Mouse (Mus musculus) embryonic facial prominence, embryonic 15.5 days (tissue): Measurements from ENCODE around the gene Gtf2ird1. TPM values are rescaled to one million over a fixed set of nuclear protein-coding genes. Genes with fewer than 3 reads are reported as not detected.

Source experiments
- ATAC-seq: fragments of 200-750 bp; cut with Nextera tagmentation; 2 replicates; pipeline ENCODE4 v1.8.0; 2017; ENCODE audit warnings: low read depth, moderate TSS enrichment; ENCODE audit not compliant: insufficient number of reproducible peaks, low FRiP score, low TSS enrichment
- H3K27ac ChIP-seq: fragments of 300-500 bp; sonication (generic); replicated peaks from 2 replicates; pipeline ENCODE4 v1.5.1; 2015; ENCODE audit warnings: mild to moderate bottlenecking, inconsistent platforms
- H3K27me3 ChIP-seq: fragments of 300-500 bp; sonication (generic); 2 replicates; pipeline ENCODE4 v1.6.1; 2015; ENCODE audit warnings: inconsistent platforms
- H3K36me3 ChIP-seq: fragments of 300-500 bp; sonication (generic); 2 replicates; pipeline ENCODE4 v1.6.1; 2015; ENCODE audit warnings: mild to moderate bottlenecking, inconsistent platforms
- H3K4me1 ChIP-seq: fragments of 300-500 bp; sonication (generic); 2 replicates; pipeline ENCODE4 v1.6.1; 2015; ENCODE audit warnings: inconsistent platforms
- H3K4me2 ChIP-seq: fragments of 300-500 bp; sonication (generic); replicated peaks from 2 replicates; pipeline ENCODE4 v1.6.1; 2015; ENCODE audit warnings: mild to moderate bottlenecking, inconsistent platforms
- H3K4me3 ChIP-seq: fragments of 300-500 bp; sonication (generic); replicated peaks from 2 replicates; pipeline ENCODE4 v1.5.1; 2015; ENCODE audit warnings: mild to moderate bottlenecking, inconsistent platforms
- H3K9ac ChIP-seq: fragments of 300-500 bp; sonication (generic); 2 replicates; pipeline ENCODE4 v1.6.1; 2015; ENCODE audit warnings: inconsistent platforms
- H3K9me3 ChIP-seq: fragments of 300-500 bp; sonication (generic); replicated peaks from 2 replicates; pipeline ENCODE4 v1.6.1; 2016; ENCODE audit warnings: inconsistent platforms
- WGBS: fragments of 180-500 bp; shearing (Covaris S2); methylation state at CpG from one replicate; pipeline ENCODE4 v1.1.7; 2015; 5-methylcytosine and 5-hydroxymethylcytosine counted together
- polyA plus RNA-seq: library from polyadenylated mRNA; unstranded; fragments of >200 nt; fragmentation: Nextera tagmentation; extraction: Ambion mirVana; gene quantifications from 2 replicates; pipeline ENCODE4 v1.2.1, GENCODE M21; 2015

Gene Gtf2ird1
- polyA plus RNA-seq, result 114 and 123 TPM in 2 replicates

DNA sequence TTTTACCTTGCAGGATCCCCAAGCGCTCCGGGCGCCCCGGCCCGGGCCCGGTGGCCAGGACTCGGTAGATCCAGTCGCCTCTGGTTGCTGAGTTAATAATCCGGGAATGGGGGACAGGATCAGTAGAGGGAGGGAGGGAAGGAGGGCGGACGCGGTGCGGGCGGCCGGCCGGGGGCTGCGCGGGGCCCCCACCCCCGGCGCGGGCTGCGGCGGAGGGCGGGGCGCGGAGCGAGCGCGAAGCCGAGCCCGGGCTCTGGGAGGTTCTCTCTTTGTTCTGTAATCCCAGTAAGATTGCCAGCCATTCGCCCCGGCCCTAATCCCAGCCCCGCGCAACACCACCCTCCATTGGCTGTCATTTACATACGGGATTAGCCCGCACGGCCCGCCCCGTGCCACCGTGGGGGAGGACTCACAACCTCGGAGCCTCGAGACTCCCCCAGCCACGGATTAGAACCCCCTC, at the start of gene Gtf2ird1:
Gtf2ird1 (minus strand) TSS at position 214 of the 460 bp plus-strand sequence.
- ATAC-seq, result peak; percentile 83
- Histone ChIP-seq H3K4me1 (peaks cover 29% of the 10 kb centered on the region), H3K36me3 (peaks cover 6% of the 10 kb centered on the region; the same call in 1 of the 2 replicates), H3K27ac (peak within 1 kb of the TSS; percentile 92), H3K4me3 (peak within 1 kb of the TSS; percentile 83), H3K9me3 (no peaks in the 10 kb centered on the region), H3K9ac (peak within 1 kb of the TSS; percentile 82), H3K4me2 (peak within 1 kb of the TSS; percentile 83), H3K27me3 (no peaks in the 10 kb centered on the region)
- 1% methylated on average over 43 of the region's 44 CpGs for WGBS

DNA sequence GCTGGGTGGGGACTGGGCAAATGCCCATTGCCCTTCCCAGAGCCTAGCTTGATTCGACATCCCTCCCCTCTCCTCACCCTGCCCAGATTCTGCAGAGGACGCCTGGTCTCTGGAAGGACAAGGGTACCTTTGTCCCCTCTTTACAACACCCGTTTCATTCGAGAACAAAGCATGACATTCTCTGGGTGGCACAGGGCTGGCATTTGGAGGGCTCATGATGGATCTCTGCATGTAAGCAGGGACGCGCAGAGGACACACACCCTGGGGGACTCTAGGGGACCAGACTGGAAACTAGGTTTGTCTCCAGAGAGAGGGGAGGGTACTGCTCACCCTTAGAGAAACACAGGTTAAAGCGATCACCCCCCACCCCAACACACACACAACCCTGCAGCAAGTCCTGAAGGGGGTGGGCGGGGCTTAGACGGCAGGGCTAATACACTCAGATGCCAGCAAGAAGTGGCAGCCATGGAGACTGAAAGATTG, 49.3 kb upstream of the Gtf2ird1 start:
- H3K4me2 ChIP-seq, result no peak overlapping the region
- no peaks in the 10 kb centered on the region; the same call in 1 of the 2 replicates for H3K4me1 ChIP-seq
- H3K27ac ChIP-seq, result no peak overlapping the region
- H3K9ac ChIP-seq, result no peak overlapping the region
- H3K27me3 ChIP-seq, result no peaks in the 10 kb centered on the region
- 0 out of 2 replicates have a peak, but pooled peaks have one; percentile 14 for ATAC-seq
- 69% methylated on average over 9 of the region's 9 CpGs for WGBS
- peaks cover 64% of the 10 kb centered on the region for H3K36me3 ChIP-seq
- H3K4me3 ChIP-seq, result no peak overlapping the region
- no peaks in the 10 kb centered on the region for H3K9me3 ChIP-seq

DNA sequence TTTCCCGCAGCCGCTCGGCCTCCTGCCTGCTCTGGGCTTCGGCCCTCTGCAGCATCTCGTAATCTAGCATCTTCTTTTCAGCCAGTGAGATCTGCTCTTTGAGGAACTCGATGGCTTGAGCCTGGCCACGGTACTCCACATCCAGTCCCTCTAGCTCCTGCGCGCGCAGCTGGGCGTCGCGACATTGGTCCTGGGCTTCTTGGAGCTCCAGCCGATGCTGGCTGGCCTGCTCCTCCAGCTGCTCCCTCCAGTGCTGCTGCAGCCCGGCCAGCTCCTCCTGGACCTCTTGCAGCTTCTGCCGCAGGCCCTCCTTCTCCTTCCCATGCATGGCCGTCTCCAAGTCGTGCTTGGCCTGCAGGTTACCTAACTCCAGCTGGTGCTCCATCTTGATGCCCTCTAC, 46.1 kb upstream of the Gtf2ird1 start:
- H3K9ac ChIP-seq, result no peak overlapping the region
- H3K36me3 ChIP-seq, result peaks cover 69% of the 10 kb centered on the region
- ATAC-seq, result no peak
- no peaks in the 10 kb centered on the region for H3K9me3 ChIP-seq
- H3K27ac ChIP-seq, result no peak overlapping the region
- no peak overlapping the region for H3K4me3 ChIP-seq
- no peak overlapping the region for H3K4me2 ChIP-seq
- no peaks in the 10 kb centered on the region for H3K27me3 ChIP-seq
- 95% methylated on average over 18 of the region's 18 CpGs for WGBS
- no peaks in the 10 kb centered on the region; the same call in 1 of the 2 replicates for H3K4me1 ChIP-seq

DNA sequence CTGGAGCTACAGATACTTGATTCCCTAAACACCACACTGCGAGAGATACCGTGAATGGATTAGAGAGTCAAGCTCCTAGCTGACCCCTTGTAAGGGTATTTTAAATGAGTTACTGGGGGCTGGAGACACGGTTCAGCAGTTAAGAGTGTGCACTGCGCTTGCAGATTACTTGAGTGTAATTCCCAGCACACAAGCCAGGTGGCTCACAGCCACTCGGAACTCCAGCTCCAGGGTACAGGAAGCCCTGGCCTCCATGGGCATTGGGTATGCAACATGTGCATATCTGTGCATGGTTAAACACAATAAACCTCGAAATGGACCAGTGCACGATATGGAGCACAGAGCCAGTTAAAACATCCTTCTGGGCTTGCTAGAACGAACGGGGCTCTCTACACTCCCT, 44.9 kb upstream of the Gtf2ird1 start:
- Histone ChIP-seq H3K27ac (no peak overlapping the region), H3K4me1 (no peaks in the 10 kb centered on the region), H3K4me3 (no peak overlapping the region), H3K9me3 (no peaks in the 10 kb centered on the region), H3K4me2 (no peak overlapping the region), H3K27me3 (no peaks in the 10 kb centered on the region), H3K36me3 (peaks cover 73% of the 10 kb centered on the region), H3K9ac (no peak overlapping the region)
- ATAC-seq, result no peak
- WGBS, result 83% methylated on average over 9 of the region's 9 CpGs

DNA sequence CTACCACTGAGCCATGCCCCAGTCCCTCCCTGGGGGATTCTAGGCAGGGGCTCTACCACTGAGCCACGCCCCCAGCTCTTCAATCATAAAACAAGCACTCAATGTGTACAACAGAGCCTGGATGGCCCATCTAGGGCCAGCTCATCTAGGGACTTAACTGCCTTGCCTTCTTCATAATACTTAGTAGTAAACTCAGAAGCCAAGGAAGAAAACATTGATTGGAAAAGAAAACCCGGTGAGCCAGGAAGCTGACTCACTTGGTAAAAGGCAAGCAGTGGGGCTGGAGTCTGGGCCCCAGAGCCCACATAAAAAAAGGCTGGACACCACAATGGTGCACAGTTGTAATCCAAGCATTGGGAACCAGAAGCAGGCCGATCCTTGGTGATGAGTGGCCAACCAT, 44.2 kb upstream of the Gtf2ird1 start:
- H3K27ac ChIP-seq, result no peak overlapping the region
- no peaks in the 10 kb centered on the region for H3K9me3 ChIP-seq
- no peaks in the 10 kb centered on the region for H3K27me3 ChIP-seq
- no peak overlapping the region for H3K4me3 ChIP-seq
- H3K4me1 ChIP-seq, result no peaks in the 10 kb centered on the region
- H3K4me2 ChIP-seq, result no peak overlapping the region
- 91% methylated on average over 3 of the region's 3 CpGs for WGBS
- H3K36me3 ChIP-seq, result peaks cover 81% of the 10 kb centered on the region
- no peak overlapping the region for H3K9ac ChIP-seq
- ATAC-seq, result no peak

DNA sequence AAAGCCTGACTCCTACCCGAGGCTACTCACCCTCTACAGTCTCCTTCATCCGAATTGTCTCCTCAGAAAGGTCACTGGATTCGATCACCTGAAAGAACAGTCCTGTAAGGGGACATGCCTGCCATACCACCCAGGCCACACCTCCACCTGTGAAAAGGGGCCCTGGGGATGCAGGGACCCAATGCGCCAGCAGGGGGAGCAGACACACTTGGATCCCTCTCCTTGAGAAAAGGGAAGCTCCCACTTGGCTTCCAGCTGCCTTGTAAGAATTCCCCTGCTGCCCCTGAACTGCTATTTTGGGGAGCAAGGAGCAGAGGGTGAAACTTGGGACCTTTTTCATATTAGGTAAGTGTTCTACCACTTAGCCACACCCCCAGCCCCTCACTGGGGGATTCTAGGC, 43.5 kb upstream of the Gtf2ird1 start:
- Histone ChIP-seq H3K27me3 (no peaks in the 10 kb centered on the region), H3K27ac (no peak overlapping the region), H3K9me3 (no peaks in the 10 kb centered on the region), H3K4me2 (no peak overlapping the region), H3K4me3 (no peak overlapping the region), H3K36me3 (peaks cover 86% of the 10 kb centered on the region), H3K9ac (no peak overlapping the region), H3K4me1 (no peaks in the 10 kb centered on the region)
- ATAC-seq, result no peak
- WGBS, result 70% methylated on average over 4 of the region's 4 CpGs

DNA sequence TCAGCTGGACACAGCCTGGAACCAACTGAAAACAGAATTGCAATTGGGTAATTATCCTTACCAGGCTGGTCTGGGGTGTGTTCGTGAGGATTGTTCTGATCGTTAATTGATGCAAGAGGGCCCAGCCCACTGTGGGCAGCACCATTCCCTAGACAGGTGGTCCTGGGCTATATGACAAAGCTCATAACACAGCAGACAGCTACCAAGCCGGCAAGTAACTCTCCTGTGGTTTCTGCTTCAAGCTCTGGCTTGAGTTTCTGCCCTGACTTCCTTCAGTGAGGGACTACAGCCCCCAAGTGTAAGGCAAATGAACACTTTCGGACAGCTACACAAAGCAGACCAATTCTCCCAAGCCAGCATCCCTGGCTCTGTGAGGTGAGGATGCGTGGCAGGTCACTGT, 40.5 kb upstream of the Gtf2ird1 start:
- no peak overlapping the region for H3K4me2 ChIP-seq
- 94% methylated on average over 5 of the region's 5 CpGs for WGBS
- H3K36me3 ChIP-seq, result peaks cover 85% of the 10 kb centered on the region
- no peak for ATAC-seq
- no peak overlapping the region for H3K27ac ChIP-seq
- no peaks in the 10 kb centered on the region for H3K27me3 ChIP-seq
- no peak overlapping the region for H3K4me3 ChIP-seq
- H3K9me3 ChIP-seq, result no peaks in the 10 kb centered on the region
- no peak overlapping the region for H3K9ac ChIP-seq
- H3K4me1 ChIP-seq, result peaks cover 3% of the 10 kb centered on the region; the same call in 1 of the 2 replicates

DNA sequence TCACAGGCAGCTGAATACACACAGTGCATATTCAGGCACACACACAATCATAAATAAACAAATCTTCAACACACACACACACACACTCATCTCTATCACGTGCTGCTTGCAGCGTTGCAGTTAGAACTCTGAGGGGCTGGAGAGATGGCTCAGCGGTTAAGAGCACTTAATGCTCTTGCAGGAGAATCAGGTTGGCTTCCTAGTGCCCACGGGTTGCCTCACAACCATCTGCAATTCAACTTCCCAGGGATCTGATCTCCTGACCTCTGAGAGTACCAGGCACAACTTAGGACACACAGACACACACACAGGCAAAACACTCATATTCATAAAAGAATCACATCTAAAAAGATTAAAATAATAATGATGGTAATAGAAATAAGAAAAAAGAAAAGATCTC, 39.3 kb upstream of the Gtf2ird1 start:
- WGBS, result 81% methylated on average over 4 of the region's 4 CpGs
- H3K9me3 ChIP-seq, result no peaks in the 10 kb centered on the region
- H3K27me3 ChIP-seq, result no peaks in the 10 kb centered on the region
- H3K27ac ChIP-seq, result no peak overlapping the region
- peaks cover 77% of the 10 kb centered on the region for H3K36me3 ChIP-seq
- H3K4me2 ChIP-seq, result no peak overlapping the region
- no peak for ATAC-seq
- no peak overlapping the region for H3K4me3 ChIP-seq
- H3K4me1 ChIP-seq, result peaks cover 7% of the 10 kb centered on the region
- H3K9ac ChIP-seq, result no peak overlapping the region

DNA sequence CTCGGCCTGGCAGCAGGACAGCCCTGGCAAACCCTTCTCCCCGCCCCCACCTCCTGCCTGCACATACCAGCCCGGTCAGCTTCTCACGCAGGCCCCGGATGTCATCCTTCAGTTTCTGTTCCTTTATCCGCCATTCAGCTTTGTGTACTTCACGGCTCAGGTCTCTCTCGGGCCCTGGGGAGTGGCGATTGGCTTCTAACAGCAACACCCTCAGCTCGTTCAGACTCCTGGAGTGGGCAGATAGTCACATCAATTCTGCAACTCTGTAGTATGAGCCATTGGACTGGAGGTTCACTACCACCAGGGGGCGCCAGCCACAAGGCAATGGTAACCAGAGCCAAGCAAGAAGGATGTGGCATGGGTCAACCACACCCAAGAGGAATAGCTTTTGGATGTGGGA, 37.6 kb upstream of the Gtf2ird1 start:
- ATAC-seq, result no peak

DNA sequence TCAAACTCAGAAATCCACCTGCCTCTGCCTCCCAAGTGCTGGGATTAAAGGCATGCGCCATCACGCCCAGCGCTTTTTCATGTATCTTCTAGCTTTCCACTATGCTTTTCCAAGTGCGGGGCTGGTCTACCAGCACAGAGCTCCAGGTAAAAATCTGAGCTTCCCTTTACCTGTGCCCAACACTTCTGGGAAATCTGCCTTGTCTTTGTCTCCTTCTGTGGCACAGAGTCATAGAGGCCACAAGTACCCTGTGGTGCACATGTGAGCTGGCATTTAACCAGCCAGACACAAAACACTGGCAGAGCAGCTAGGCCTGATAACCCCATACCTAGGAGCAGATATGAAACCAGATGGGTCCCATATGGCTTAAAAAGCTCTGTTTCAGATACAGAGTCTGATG, 36.4 kb upstream of the Gtf2ird1 start:
- no peak for ATAC-seq
- H3K36me3 ChIP-seq, result peaks cover 67% of the 10 kb centered on the region
- H3K27ac ChIP-seq, result no peak overlapping the region

More for the DNA sequence above, 37.6 kb upstream of the Gtf2ird1 start:
- Histone ChIP-seq H3K9me3 (no peaks in the 10 kb centered on the region), H3K4me1 (peaks cover 11% of the 10 kb centered on the region), H3K4me3 (no peak overlapping the region), H3K27me3 (no peaks in the 10 kb centered on the region), H3K27ac (no peak overlapping the region), H3K9ac (no peak overlapping the region), H3K36me3 (peaks cover 77% of the 10 kb centered on the region), H3K4me2 (no peak overlapping the region)
- 55% methylated on average over 11 of the region's 11 CpGs for WGBS

DNA sequence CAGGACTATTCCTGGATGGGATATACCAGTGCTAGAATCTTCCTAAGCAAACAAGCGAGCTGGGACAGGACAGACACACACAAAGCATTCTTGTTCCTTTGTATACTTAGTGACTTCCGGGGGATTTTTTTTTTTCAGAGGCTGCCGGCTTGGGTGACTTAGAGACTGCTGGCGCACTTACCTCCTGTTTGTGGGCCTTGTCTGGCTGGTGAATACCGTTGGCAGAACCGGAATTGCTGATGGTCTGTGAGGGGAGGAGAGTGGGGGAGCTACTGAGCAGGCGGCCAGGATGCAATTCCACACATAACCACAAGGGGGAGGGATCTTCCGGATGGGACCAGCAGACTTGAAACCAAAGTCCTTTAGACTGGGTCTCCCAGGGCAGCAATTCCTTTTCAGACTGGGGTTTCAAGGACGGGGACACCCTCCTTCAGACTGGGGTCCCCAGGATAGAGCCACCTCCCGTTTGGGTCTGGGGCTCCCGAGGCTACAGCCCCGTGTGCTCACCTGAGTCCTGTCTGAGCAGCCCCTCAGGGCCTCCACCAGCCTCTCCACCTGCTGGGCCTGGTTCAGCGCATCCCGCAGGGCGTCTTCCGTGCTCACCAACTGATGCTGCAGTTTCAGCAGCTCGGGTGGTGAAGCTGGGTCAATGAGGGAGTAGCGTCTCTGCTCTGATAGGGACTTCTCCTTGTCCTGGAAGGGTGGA, 35.3 kb upstream of the Gtf2ird1 start:
- no peak overlapping the region for H3K9ac ChIP-seq
- no peak for ATAC-seq
- H3K9me3 ChIP-seq, result no peaks in the 10 kb centered on the region
- H3K4me2 ChIP-seq, result no peak overlapping the region
- 24% methylated on average over 18 of the region's 18 CpGs for WGBS
- peak overlapping the region; percentile 53; the same call in 1 of the 2 replicates for H3K27ac ChIP-seq
- H3K4me1 ChIP-seq, result peaks cover 19% of the 10 kb centered on the region
- peaks cover 57% of the 10 kb centered on the region for H3K36me3 ChIP-seq
- H3K4me3 ChIP-seq, result no peak overlapping the region
- H3K27me3 ChIP-seq, result no peaks in the 10 kb centered on the region

More for the DNA sequence above, 36.4 kb upstream of the Gtf2ird1 start:
- Histone ChIP-seq H3K27me3 (no peaks in the 10 kb centered on the region), H3K9me3 (no peaks in the 10 kb centered on the region), H3K4me2 (no peak overlapping the region), H3K9ac (no peak overlapping the region), H3K4me1 (peaks cover 18% of the 10 kb centered on the region), H3K4me3 (no peak overlapping the region)
- WGBS, result 95% methylated on average over 4 of the region's 4 CpGs
